Comparison of ENCODE assay signal across 9 mouse cellular contexts in the genomic region with DNA sequence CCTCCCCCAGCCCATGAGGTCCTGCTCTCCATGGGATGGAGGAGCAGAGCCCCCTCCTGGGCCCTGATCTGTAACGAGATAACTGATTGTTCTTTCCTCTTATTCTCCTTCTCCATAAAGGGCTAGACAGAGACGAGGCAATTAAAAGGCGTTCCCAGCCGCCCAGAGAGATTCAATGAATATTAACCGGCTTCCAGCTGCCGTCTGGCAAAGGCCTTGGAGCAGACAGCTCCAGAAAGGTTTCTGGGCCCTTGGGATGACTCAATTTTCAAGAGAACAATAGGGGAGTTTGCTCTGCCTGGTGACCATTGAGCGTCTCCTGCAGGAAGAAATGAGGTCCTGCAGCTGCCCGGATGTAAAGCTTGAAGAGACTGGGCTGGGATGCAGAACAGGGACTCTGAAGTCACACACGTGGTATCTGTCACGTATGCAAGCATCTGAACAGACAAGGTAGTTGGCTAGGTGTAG.
A peak's percentile ranks its signal among the peaks of the same experiment; 100 is the strongest.
DNase-seq lines count a peak whose midpoint lies in the region; ATAC-seq lines count a peak whose summit lies in the region.
"Had no signal": no experiment of that assay in that cellular context is flagged by ENCODE, and none has a peak within 500 bp of the region (broad histone marks: within the 10 kb centered on the region; RNA-seq: fewer than 3 reads in every experiment).

No protein-coding gene starts in this region.

- DNase-seq in cerebellum, postnatal 10 days = peak; percentile 51 to 52
- DNase-seq in cerebellum, adult 11 months = no peak
- peak; percentile 6 for DNase-seq in ovary, postnatal 36 days (ENCODE audit: low spot score)
- DNase-seq in ovary, adult 18-20 months (ENCODE audit: low spot score) = no peak
- DNase-seq in gastrocnemius, postnatal 14 days = peak; percentile 18
- DNase-seq in midbrain, embryonic 10.5 days (ENCODE audit: low spot score) = peak; percentile 72
- no peak for DNase-seq in testis, postnatal 14 days (ENCODE audit: low spot score)
- DNase-seq: liver, embryonic 13.5 days had no signal

- H3K4me3 ChIP-seq in midbrain, embryonic 10.5 days = no peak overlapping the region
- H3K4me3 ChIP-seq: liver, embryonic 13.5 days had no signal

- no peaks in the 10 kb centered on the region for H3K36me3 ChIP-seq in midbrain, embryonic 10.5 days
- H3K36me3 ChIP-seq: liver, embryonic 13.5 days had no signal

- WGBS in midbrain, embryonic 10.5 days = 8% methylated on average over 10 of the region's 10 CpGs

- no peaks in the 10 kb centered on the region for H3K9me3 ChIP-seq in midbrain, embryonic 10.5 days (replicated peaks)
- H3K9me3 ChIP-seq: liver, embryonic 13.5 days had no signal

- 0 out of 2 replicates have a peak overlapping the region, but pooled peaks have one; percentile 57 for H3K27ac ChIP-seq in midbrain, embryonic 10.5 days (replicated peaks)
- H3K27ac ChIP-seq: liver, embryonic 13.5 days had no signal

- H3K27me3 ChIP-seq in midbrain, embryonic 10.5 days (ENCODE audit: low read depth, poor library complexity, severe bottlenecking) = peaks cover 79% of the 10 kb centered on the region
- H3K27me3 ChIP-seq: liver, embryonic 13.5 days had no signal

- no peak for ATAC-seq in megakaryocyte-erythroid progenitor cell, adult 5-6 weeks (replicated peaks; ENCODE audit: low FRiP score, low TSS enrichment, poor library complexity, severe bottlenecking)

- H3K4me1 ChIP-seq in midbrain, embryonic 10.5 days = peaks cover 30% of the 10 kb centered on the region
- H3K4me1 ChIP-seq: liver, embryonic 13.5 days had no signal

- intact Hi-C loops in gastrocnemius, postnatal 14 days (cut with DNase I; ENCODE audit: low total_unique reads) = no loop called here

Comparison
In these comparisons a context has a peak if more than half of its experiments do, and no peak if none do; other contexts are left out.
1. DNase-seq: peak in cerebellum, postnatal 10 days (2 of 2), ovary, postnatal 36 days (single experiment), gastrocnemius, postnatal 14 days (single experiment) and midbrain, embryonic 10.5 days (single experiment); none in cerebellum, adult 11 months (single experiment), ovary, adult 18-20 months (single experiment) and testis, postnatal 14 days (single experiment).